Mouse (Mus musculus) kidney, adult 9 months (tissue): ENCODE measurements at regions not wholly inside any gene's neighbourhood (a gene's known extent, or its start where the extent isn't known, plus 50 kb on each side); places are given as distances from the start of the nearest gene placed in this dataset.
"Not testable (repeated sequence)": the region's sequence is repeated elsewhere in the genome, so short reads cannot be mapped to it uniquely, and the experiment has no call there.

ENCODE experiments used
- DNase-seq: peaks from one replicate; pipeline ENCODE4 v3.0.0; 2022

DNA sequence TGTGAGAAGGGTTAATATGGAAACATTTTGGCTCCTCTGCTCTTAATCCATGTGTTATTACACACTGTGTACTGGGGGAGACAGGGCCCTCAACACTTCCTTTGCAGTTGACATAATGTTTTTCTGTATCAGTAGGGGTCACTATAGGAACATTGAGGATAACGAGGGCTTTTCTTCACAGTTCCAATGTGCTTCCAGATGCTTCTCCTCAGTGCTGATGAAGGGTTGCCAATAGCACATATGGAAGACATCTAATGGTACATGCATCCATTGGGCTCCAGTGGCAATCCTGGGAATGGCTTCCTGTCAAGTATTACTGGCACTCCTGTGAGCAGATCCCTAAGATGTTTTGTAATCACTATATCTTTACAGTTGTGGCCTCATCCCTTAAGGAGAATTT, 62.1 kb downstream of the Naa11 start:
- DNase-seq, result no peak

DNA sequence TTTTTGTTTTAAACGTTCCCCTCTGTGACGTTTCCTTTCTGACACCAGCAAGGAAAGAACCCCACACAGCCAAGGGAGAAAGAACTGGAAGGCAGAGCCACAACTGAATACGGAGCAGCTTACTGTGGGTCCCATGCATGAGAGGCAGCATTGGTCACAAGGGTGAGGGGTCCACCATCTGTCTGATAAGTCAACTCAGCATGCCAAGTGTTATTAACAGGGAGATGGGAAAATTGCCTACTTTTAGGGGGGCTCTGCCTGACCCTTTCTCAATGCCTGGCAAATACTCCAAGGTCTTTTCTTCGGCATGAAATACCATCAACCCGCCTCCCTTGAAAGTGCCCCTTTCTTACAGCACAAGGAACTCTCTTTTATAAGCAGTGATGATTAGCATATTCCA, 66.3 kb downstream of the Naa11 start:
- no peak for DNase-seq

DNA sequence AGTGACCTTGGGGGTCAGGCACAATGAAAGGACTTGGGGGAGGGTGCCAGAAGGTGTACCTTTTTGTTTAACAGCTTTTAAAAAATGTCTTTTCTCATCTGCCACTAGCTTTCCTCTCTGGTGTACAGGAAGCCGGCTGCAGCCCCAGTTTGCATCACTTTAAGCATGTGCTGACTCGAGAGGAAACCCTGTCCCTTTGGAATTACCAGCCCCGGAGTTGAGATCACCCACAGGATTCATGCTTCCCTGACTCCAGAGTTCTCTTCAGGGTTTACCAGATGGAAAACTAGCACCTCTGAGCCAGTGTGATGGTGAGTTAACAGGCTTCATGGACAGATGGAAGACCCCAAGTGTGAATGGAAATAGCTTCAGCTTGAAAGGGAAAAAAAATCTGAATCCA, 68.3 kb downstream of the Naa11 start:
- no peak for DNase-seq

DNA sequence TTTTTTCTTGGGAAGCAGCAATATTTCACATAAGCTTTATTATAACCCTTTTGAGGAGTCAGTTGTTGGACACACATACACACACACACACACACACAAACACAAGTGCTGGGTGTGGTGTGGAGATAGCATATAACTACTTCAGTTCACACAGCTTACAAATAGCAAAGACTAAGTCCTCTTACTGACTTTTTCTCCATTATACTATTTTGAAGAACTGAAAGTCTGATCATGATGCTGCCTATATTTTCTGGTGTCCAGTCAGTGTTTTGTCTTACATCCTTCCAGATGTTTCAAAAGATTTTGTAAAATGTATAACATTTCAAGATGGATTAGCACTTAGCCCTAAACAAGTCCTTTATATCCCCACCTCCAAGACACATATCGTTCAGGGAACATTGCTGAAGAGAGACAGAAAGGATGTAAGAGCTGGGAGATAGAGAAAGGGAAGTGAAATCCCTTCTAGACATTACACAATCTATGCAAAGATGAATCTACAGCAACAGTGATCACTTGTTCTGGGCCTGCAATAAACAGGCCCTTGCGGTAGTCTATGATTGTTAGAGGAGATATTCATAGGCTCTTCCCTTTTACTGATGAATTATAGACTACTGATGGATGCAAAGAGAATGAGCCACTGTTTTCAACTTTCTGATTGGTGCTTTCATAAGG, 72.2 kb downstream of the Naa11 start:
- DNase-seq, result no peak

DNA sequence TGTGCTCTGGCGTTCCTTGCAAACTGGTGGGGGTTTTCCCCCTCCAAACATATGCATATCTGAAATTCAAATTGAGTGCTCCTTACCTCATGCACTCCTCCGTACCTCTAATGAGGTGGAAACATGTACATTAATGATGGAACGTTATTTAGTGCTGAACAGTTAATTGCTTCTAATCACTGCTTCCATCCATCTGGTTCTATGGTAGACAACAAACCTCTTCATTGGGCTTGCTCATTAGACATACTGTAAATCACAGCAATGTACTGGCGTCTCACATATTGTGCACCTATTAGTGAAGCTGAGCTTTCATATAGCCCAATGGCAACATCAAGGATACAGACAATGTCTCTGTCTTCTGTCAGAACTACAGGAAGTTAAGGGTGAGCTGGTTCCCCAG, 85.3 kb downstream of the Naa11 start:
- DNase-seq, result no peak

DNA sequence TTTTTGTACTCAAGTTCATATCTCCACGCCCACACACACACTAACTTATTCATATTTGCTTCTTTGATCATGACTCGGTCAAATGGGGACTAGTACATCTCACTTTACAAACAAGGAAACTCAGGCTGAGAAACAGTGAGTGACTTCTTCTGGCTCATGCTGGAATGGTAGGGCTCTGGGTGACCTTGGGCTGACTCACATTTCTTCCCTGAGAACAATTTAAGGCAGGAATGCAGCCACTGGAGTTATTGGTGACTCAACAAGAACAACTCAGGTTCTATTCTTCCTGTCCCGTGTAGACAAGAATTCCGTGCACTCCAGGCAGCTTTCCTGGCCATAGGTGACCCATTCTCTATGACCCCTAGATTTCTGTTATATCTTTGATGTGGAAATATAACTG, 87.3 kb downstream of the Naa11 start:
- DNase-seq, result no peak

GRCm38 (mm10) chr5:97301621-97302020, 90.6 kb downstream of the Naa11 start:
- no peak for DNase-seq

DNA sequence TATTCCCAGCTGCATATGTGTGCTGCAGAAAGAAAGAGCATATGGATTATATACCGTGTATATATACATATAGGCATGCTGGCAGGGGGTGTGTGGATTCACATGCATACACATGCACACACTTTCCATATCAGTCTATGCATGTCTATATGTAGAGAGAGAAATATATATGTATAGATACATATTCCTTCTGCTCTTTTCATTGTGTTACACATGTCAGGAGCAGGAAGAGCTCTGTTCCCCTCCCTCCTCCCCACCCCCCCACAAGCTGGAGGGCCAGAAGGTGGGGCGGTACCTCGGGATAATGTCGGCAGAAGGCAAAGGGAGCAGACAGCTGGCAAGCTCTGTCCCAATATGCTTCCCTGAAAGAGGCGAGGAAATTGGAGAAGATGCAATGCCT, 91.3 kb downstream of the Naa11 start:
- DNase-seq, result no peak

- no peak for DNase-seq
Observed at GRCm38 (mm10) chr5:97300114-97300840, 91.9 kb downstream of the Naa11 start.

GRCm38 (mm10) chr5:97299631-97300030, 92.5 kb downstream of the Naa11 start:
- DNase-seq, result no peak

DNA sequence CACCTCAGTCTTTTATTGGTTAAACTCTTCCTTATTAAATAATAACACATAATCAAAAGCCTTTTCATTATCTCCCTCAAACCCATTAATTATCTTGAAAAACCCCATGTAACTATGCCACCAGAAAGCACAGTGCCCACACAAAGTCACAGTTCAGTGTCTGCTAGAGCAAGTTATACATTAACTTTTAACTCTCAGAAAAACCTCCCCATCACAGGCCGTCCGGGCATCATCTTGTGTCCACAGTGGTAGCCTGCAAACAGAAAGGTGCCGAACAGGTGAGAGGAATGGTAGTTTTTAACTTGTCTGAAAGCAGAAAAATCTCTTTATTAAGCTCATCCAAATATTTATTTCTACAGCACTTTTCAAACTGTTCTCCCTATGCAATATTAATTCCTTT, 96.0 kb downstream of the Naa11 start:
- peak; percentile 8 for DNase-seq

GRCm38 (mm10) chr5:97290166-97290681, 102.0 kb downstream of the Naa11 start:
- no peak for DNase-seq

- DNase-seq, result no peak
Observed at GRCm38 (mm10) chr5:97289401-97290165, 102.6 kb downstream of the Naa11 start.

- no peak for DNase-seq
Observed at GRCm38 (mm10) chr5:97279455-97279854, 112.7 kb downstream of the Naa11 start.

GRCm38 (mm10) chr5:97277795-97278572, 114.2 kb downstream of the Naa11 start:
- no peak for DNase-seq

DNA sequence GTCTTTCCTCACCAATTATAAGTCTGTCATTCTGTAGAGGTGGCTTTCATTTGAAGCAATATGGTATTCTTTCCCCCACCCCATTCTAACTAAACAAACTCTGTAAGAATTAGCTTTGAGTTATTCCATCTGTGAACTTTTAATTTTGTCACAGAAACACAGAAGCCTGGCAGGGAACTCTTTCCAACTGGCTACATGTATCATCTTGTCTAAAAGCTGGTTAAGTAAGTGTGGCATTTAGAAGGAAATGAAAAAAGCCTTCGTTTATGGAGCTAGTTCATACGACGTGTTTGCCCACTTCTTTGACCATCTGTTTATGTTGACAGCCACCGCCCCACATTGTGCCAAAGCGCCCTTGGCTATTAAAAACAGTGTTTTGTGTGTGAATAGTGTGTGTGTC, 115.5 kb downstream of the Naa11 start:
- no peak for DNase-seq

DNA sequence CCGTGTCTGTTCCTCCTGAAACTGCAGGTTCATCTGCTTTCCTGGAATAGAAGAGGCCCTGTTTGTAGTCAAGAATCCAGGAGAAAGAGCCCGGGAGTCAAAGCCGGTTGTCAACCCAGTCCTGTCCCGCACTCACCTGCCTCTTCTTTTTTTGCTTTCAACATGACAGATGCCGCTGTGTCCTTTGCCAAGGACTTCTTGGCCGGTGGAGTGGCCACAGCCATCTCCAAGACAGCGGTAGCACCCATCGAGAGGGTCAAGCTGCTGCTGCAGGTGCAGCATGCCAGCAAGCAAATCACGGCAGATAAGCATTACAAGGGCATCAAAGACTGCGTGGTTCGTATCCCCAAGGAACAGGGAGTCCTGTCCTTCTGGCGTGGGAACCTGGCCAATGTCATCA, 127.5 kb downstream of the Naa11 start:
- not testable (repeated sequence) for DNase-seq

DNA sequence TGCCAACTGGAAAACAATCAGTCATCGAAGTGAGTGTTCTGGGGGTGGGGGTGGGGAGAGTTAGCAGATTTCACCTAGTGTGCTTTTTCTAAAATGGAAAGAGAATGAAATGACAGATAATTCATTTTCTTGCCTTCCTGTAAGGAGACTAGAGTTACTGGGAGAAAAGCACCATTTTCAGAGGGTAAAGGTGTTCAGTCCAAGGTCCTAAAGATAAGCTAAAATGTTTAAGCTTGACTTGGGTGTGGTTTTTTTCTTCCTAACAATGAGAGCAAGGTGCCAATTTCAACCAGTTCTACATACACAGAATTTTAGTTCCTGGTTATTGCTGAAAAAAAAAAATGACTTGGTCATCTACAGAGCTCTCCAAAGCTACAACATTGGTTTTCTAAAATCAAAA, 135.1 kb downstream of the Naa11 start:
- DNase-seq, result no peak

DNA sequence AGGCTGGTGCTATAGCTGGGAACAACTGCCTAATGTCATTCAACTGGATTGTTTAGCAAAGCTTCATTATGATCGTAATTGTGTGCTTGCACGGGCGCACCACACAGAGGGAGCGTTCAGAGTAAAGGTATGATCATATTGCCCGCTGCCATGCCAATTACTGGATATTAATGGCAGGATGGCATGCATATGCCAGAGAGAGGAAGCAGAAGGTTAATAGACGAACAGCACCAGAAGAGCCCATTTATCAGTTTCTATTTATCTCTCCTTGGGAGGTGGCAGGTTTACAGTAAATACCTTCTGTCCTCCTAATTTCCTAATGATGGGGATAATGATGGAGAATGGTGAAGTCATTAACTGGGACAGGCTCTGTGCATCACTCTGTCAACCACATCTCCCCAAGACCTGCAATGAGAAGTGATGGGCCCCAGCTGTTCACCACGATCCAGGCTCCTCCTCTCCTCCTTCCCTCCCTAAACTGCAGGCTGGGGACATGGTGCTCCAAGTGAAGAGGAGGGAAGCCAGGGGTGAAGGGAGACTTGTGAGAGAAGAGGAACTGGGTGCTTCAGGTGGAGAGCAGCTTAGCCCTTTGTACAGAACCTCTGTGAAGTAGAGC, 135.6 kb downstream of the Naa11 start:
- DNase-seq, result no peak

DNA sequence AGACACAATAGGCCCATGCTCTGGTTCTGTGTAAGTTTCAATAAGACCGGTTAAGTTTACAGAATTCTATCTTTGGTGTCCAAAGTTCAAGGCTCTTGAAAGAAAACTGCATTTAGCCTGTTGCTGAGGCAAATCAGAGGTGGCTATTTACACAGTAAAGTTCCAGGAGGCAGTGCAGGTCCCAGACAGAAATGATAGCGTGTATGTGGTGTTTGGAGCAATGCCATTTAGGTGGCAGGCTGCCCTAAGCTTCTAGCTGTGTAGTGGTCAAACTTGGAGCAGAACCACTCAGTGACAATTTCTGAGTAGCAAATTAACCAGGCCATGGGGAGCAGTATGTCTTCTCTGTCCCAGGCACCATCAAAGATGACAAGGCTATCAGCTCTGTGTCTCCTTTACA, 125.5 kb upstream of the Paqr3 start:
- no peak for DNase-seq

DNA sequence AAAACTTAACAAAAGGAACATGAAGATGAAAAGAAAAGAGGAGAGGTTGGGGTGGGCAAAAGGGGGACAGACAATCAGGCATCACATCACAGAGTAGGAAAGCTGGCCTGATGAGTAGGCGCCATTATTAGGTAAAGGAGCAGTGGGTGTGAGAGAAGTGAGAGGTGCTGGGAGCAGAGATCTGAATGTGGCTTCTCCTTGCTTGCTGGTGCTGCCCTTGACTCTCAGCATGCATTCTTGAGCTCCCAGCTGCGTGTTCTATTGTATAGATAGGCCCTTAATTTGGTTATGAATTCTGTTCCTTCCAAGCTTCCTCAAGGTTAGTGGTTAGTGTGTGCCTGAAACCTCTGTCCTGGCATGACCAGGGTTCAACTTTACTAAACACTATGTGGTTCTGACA, 115.0 kb upstream of the Paqr3 start:
- no peak for DNase-seq

DNA sequence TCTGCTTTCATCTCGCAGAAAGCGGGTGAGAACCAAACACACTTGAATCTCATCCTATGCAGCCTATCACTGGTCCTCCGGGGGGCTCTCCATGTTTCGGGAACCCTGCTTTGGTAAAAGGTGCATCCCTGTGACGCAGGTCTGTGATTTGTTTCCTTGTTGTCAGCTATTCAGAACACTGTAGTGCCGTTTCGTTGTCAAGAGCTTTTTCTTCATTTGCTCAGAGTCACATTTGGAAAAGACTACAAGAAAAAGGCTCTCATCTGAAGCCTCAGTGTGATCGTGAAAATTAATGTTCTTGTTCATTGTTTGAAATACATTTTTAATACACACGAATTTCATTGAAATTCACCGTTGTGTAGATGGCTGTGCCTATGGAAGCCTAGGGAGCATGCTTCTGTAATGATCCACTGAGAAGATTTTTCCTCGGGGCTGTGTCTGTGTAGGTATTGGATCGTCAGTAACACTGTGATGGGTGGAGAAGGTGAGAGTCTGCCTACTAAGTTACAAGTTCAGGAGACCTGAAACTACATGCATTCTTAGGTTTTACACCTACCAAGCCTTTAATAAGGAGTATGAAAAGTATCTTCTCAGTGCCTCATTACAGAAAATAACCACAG, 112.0 kb upstream of the Paqr3 start:
- no peak for DNase-seq
